Mouse (Mus musculus): ENCODE measurements around the gene Ccno.

DNA sequence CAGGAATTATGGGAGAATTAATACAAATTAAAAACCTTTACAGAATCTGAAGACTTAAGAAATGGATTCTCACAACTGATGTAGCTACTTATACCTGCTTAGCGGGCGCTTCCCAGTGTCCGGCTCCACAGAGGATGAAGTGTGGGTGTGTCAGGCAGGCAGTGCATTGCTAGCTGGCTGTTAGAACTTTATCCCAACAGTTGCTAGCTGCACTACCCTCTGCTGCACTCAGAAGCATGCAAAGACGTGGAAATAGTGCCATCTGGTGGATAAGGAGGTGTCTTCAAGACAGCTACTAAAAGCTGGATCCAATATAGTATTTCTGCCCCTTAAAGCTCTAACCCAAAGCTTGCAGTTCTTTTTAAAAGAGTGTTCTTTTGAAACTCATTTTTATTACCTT lies 48.2 kb downstream of the Ccno start:
- TF ChIP-seq CTCF (conservative IDR thresholded peaks at IDR 0.05; ENCODE audit: insufficient read depth, insufficient read length, low read depth, low read length) (peak; percentile 84), POLR2A (IDR thresholded peaks at IDR 0.05; ENCODE audit: low read depth, low read length) (no peak)
